Mouse (Mus musculus) heart, embryonic 15.5 days (tissue): ENCODE data around the gene Rhobtb1. TPM values are rescaled to one million over a fixed set of nuclear protein-coding genes. Genes with fewer than 3 reads are reported as not detected.

Experiments used
- ATAC-seq: fragments of 200-750 bp; cut with Nextera tagmentation; replicated peaks from 2 replicates; pipeline ENCODE4 v1.8.0; 2017; ENCODE audit warnings: low read depth, moderate TSS enrichment; ENCODE audit not compliant: insufficient number of reproducible peaks, insufficient read depth, low FRiP score
- H3K27ac ChIP-seq: fragments of 300-500 bp; sonication (generic); 2 replicates; pipeline ENCODE4 v1.5.1; 2015; ENCODE audit warnings: mild to moderate bottlenecking, inconsistent platforms
- H3K27me3 ChIP-seq: fragments of 300-500 bp; sonication (generic); 2 replicates; pipeline ENCODE4 v1.6.1; 2015; ENCODE audit warnings: inconsistent platforms
- H3K36me3 ChIP-seq: fragments of 300-500 bp; sonication (generic); 2 replicates; pipeline ENCODE4 v1.6.1; 2015; ENCODE audit warnings: mild to moderate bottlenecking, inconsistent platforms
- H3K4me1 ChIP-seq: fragments of 300-500 bp; sonication (generic); replicated peaks from 2 replicates; pipeline ENCODE4 v1.6.1; 2015; ENCODE audit warnings: inconsistent platforms
- H3K4me2 ChIP-seq: fragments of 300-500 bp; sonication (generic); 2 replicates; pipeline ENCODE4 v1.6.1; 2015; ENCODE audit warnings: inconsistent platforms, mild to moderate bottlenecking, moderate library complexity
- H3K4me3 ChIP-seq: fragments of 300-500 bp; sonication (generic); 2 replicates; pipeline ENCODE4 v1.5.1; 2015; ENCODE audit warnings: mild to moderate bottlenecking, inconsistent platforms
- H3K9ac ChIP-seq: fragments of 300-500 bp; sonication (generic); 2 replicates; pipeline ENCODE4 v1.6.1; 2015; ENCODE audit warnings: mild to moderate bottlenecking, inconsistent platforms
- H3K9me3 ChIP-seq: fragments of 300-500 bp; sonication (generic); replicated peaks from 2 replicates; pipeline ENCODE4 v1.6.1; 2016; ENCODE audit warnings: inconsistent platforms
- WGBS: fragments of 180-500 bp; shearing (Covaris S2); methylation state at CpG from one replicate; pipeline ENCODE4 v1.1.7; 2015; ENCODE audit warnings: mixed read lengths; 5-methylcytosine and 5-hydroxymethylcytosine counted together
- polyA plus RNA-seq: library from polyadenylated mRNA; unstranded; fragments of >200 nt; fragmentation: Nextera tagmentation; extraction: Ambion mirVana; gene quantifications from 2 replicates; pipeline ENCODE4 v1.2.1, GENCODE M21; 2015

Rhobtb1 gene
- polyA plus RNA-seq, 1 experiment from 2014 or later = 31.7 TPM

DNA sequence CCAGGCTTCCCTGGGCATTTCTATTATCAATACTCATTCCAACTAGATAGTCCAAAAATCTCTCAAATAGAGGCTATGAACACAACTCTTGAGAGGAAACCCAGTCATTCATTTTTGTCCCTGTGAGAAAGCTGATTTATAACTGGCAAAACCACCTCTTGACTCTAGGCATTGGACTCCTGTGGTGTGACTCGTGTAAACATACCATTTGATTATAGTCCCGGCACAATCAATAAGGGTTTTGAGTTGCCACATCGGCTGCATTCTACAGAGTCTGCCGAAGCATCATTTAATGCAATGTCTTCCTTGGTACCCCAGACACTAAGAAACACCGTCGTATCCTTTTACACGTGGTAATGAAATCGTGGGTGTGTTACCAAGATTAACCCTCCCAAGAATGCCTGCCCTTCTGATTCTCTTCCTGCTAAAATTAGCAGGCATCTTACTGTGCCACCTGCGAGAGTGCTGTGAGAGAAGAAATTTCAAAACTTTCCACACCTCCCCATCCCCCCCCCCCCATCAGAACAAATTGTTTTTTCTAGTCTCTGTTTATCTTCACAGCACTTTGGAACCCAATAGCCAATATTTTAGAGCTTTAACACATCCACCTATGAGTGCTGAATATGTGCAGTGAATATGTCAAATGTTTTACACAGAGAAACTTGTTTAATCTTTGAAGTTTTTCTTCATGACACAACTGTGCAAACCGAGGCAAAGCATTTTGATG, 39.4 kb downstream of the Rhobtb1 start:
- 0 out of 2 replicates have a peak, but pooled peaks cover 5% of the 10 kb centered on the region for H3K4me1 ChIP-seq
- no peak for ATAC-seq
- H3K36me3 ChIP-seq = no peaks in the 10 kb centered on the region
- no peak overlapping the region for H3K27ac ChIP-seq
- no peaks in the 10 kb centered on the region for H3K27me3 ChIP-seq
- H3K9me3 ChIP-seq = no peaks in the 10 kb centered on the region
- H3K4me3 ChIP-seq = no peak overlapping the region
- WGBS = 58% methylated on average over 10 of the region's 10 CpGs
- H3K9ac ChIP-seq = no peak overlapping the region
- no peak overlapping the region for H3K4me2 ChIP-seq

DNA sequence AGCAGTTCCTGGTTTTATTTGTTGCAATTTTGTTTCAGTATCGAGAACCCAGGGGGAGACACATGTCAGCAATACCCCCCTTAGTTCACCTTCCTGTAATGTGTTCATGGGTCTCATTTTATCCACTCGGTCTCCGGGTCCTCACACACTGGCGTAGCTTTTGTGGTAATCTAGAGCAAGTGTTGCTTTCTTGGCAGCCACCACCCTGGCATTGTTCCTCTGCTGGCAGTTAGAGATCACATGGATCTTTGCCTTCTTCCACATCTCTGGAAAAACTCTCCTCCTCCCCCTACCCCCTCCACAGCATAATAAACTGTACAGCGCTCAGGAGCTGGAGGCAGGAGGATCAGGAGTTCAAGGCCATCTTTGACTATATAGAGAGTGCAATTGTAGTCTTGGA, 41.0 kb downstream of the Rhobtb1 start:
- 77% methylated on average over 5 of the region's 5 CpGs for WGBS
- no peaks in the 10 kb centered on the region for H3K27me3 ChIP-seq
- ATAC-seq = no peak
- H3K9ac ChIP-seq = no peak overlapping the region
- H3K36me3 ChIP-seq = no peaks in the 10 kb centered on the region
- no peak overlapping the region for H3K27ac ChIP-seq
- H3K4me2 ChIP-seq = no peak overlapping the region
- H3K4me3 ChIP-seq = no peak overlapping the region
- H3K9me3 ChIP-seq = no peaks in the 10 kb centered on the region
- 0 out of 2 replicates have a peak, but pooled peaks cover 2% of the 10 kb centered on the region for H3K4me1 ChIP-seq

DNA sequence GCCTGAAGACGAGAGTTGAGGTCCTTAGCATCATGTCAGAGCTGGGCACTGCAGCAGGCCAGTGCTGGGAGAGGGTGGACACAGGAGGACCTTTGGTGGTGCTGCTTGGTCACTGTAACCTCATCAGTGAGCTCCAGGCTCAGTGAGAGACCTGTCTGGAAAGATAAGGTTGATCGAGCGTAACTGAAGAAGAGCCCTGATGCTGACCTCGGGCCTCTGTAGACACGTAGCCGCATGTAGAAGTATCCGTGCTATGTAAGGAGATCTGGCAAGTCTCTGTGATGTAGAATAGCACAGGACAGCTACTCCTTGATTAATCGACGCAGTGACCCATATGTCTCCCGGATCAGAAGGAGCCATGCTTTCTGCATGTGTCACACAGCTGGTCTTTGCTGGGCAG, 42.5 kb downstream of the Rhobtb1 start:
- Histone ChIP-seq H3K9me3 (no peaks in the 10 kb centered on the region), H3K27me3 (no peaks in the 10 kb centered on the region), H3K4me1 (0 out of 2 replicates have a peak, but pooled peaks cover 2% of the 10 kb centered on the region), H3K27ac (no peak overlapping the region), H3K9ac (no peak overlapping the region), H3K4me2 (no peak overlapping the region), H3K36me3 (no peaks in the 10 kb centered on the region), H3K4me3 (no peak overlapping the region)
- 78% methylated on average over 10 of the region's 10 CpGs for WGBS
- no peak for ATAC-seq

DNA sequence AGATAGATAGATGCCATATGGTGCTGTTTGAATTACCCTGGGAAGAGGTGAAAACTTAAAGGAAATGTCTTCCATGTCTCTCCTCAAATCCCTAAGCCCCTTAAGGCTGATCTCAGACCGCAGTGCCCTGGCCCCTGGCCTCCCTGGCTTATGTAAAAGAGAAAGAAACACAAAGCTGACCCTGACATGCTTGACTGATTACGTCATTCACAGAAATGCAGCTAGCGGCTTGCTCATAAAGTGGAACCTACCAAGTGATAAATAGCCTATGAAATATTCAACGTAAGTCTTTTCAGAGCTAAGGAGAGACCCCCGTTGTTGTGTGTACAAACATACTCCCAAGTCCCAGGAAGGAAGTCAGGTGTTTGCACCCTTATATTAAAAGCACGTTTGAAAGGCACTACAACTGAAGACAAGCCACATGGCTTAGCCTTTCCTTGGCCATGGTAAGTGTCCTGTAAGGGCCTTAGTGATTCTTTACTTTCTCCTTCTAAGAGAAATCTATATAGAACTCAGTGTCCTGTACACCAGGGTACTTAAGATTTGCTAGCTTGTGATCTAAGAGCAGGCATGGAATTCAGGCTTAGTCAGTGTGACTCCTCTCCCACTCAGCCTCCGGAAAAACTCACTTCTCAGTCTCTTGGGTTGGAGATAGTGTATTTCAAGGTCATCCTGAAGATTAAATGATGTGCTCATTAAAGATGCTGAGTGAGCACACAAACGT, 53.6 kb downstream of the Rhobtb1 start:
- Histone ChIP-seq H3K27me3 (no peaks in the 10 kb centered on the region), H3K36me3 (no peaks in the 10 kb centered on the region), H3K4me2 (no peak overlapping the region), H3K4me1 (peaks cover 6% of the 10 kb centered on the region), H3K9ac (no peak overlapping the region), H3K27ac (peak overlapping the region; percentile 49), H3K4me3 (no peak overlapping the region), H3K9me3 (no peaks in the 10 kb centered on the region)
- WGBS = 24% methylated on average over 8 of the region's 8 CpGs
- ATAC-seq = no peak

DNA sequence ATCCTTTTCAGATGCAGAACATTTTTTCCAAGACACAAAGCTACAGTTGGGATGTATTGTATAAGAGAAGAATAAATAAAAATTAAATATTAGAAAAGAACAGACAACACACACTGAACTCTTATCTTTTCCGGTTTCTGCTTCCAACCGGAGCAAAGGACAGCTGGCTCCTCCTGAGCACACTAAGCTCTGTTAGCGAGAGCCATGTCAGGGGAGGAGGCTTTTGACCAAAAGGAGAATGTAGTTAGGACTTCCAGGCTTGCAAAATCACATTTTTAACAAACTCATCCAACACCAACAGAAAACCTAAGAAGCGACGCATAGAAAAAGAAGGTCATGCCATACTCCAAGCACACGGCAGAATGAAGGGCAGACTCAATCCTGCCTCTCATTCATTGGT, 54.8 kb downstream of the Rhobtb1 start:
- 76% methylated on average over 6 of the region's 6 CpGs for WGBS
- Histone ChIP-seq H3K9ac (no peak overlapping the region), H3K27me3 (no peaks in the 10 kb centered on the region), H3K4me1 (peaks cover 6% of the 10 kb centered on the region), H3K36me3 (no peaks in the 10 kb centered on the region), H3K27ac (no peak overlapping the region), H3K9me3 (no peaks in the 10 kb centered on the region), H3K4me3 (no peak overlapping the region), H3K4me2 (no peak overlapping the region)
- ATAC-seq = no peak

DNA sequence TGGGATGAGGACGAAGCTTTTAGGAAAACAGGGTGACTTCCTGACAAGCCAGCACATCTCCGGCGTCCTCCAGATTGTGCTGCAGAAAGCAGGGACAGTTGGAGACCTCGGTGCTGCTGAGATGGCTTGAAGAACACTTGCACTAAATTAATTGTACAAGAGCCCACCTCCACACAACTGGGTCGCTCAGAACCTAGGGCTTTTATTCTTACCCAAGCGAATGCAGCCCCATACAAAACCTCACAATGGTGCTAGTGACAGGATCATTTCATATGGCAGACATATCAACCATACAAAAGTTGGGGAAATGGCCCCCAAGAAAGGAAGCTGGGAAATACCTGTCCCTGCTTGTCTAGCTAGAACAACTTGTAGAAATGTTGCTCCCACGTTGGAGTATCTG, 56.2 kb downstream of the Rhobtb1 start:
- no peak for ATAC-seq
- no peaks in the 10 kb centered on the region for H3K27me3 ChIP-seq
- no peak overlapping the region for H3K4me2 ChIP-seq
- no peaks in the 10 kb centered on the region for H3K36me3 ChIP-seq
- 80% methylated on average over 7 of the region's 7 CpGs for WGBS
- no peak overlapping the region for H3K4me3 ChIP-seq
- no peak overlapping the region for H3K9ac ChIP-seq
- no peak overlapping the region for H3K27ac ChIP-seq
- no peaks in the 10 kb centered on the region for H3K9me3 ChIP-seq
- H3K4me1 ChIP-seq = peaks cover 14% of the 10 kb centered on the region

DNA sequence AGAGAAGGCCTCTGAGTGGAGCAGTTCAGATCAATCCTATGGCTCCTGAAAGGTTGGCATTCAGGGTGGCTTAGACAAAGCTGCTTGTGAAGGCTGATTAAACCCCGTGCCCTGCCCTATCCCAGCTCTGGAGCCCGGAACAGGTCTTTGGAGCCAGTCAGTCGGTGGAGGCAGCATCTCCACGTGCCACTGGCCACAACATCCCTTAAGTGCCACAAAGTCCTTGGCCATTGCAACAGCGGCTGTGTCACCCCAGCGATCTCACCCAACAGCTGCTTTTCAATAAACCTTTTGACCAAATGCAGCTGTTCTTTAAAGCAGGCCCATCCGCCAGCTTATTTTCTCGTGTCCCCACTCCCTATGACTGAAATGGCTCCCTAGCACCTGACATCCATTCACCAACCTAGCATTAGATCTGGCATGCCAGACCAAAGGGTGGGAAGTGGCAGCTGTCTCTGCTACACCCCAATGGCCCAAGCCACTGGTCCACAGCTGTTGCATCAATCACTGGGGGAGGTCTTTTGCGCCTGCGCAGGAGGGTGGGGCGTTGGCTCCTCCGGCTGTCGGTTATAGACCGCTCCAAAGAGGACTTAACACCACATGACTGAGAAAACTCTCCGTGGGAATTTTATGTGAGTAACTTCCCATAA, 56.9 kb downstream of the Rhobtb1 start:
- no peaks in the 10 kb centered on the region for H3K36me3 ChIP-seq
- H3K9ac ChIP-seq = no peak overlapping the region
- H3K27me3 ChIP-seq = no peaks in the 10 kb centered on the region
- no peak overlapping the region for H3K4me2 ChIP-seq
- no peak overlapping the region for H3K27ac ChIP-seq
- no peak overlapping the region for H3K4me3 ChIP-seq
- H3K9me3 ChIP-seq = no peaks in the 10 kb centered on the region
- WGBS = 85% methylated on average over 15 of the region's 15 CpGs
- no peak for ATAC-seq
- H3K4me1 ChIP-seq = peaks cover 14% of the 10 kb centered on the region

DNA sequence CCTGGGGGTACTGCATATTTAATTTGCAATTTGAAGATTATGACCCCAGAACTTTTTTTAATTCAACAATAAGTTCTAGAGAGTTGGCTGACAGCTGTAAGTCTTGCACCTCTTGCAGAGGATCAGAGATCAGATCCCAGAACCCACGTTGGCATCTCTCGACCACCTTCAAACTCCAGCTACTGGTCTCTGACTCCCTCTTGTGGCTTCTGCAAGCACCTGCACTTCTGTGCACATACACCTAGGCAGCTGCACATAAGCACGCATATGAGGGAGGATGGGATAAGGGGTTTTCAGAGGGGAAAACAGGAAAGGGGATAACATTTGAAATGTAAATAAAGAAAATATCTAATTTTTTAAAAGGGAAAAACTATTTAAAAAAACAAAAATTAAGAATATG, 57.5 kb downstream of the Rhobtb1 start:
- no peak for ATAC-seq
- no peak overlapping the region for H3K4me3 ChIP-seq
- H3K36me3 ChIP-seq = no peaks in the 10 kb centered on the region
- no peak overlapping the region for H3K27ac ChIP-seq
- peaks cover 14% of the 10 kb centered on the region for H3K4me1 ChIP-seq
- H3K9me3 ChIP-seq = no peaks in the 10 kb centered on the region
- H3K4me2 ChIP-seq = no peak overlapping the region
- WGBS = 95% methylated on average over 3 of the region's 3 CpGs
- no peaks in the 10 kb centered on the region for H3K27me3 ChIP-seq
- H3K9ac ChIP-seq = no peak overlapping the region

DNA sequence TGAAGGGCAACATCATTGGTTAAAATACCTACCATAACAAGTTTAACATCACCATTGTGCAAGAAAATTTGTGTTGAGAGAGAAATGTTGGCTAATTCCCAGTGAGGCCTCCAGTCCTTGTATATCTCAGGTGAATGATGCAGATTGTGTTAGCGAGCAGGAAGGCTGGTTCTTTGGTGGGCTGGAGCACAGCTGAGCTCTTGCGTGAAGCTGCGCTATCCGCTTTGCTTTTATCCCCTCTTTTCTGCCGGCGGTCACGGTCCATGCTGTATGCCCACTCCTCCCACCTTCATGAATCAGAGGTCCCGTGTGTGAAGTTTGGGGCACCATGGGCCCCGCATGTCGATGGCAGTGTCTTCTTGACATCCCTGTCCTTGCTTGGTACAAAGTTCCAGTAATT, 58.8 kb downstream of the Rhobtb1 start:
- no peak for ATAC-seq
- no peak overlapping the region for H3K9ac ChIP-seq
- no peak overlapping the region for H3K4me3 ChIP-seq
- 95% methylated on average over 10 of the region's 10 CpGs for WGBS
- no peaks in the 10 kb centered on the region for H3K36me3 ChIP-seq
- H3K27me3 ChIP-seq = no peaks in the 10 kb centered on the region
- H3K27ac ChIP-seq = no peak overlapping the region
- H3K9me3 ChIP-seq = no peaks in the 10 kb centered on the region
- peaks cover 18% of the 10 kb centered on the region for H3K4me1 ChIP-seq
- H3K4me2 ChIP-seq = no peak overlapping the region

DNA sequence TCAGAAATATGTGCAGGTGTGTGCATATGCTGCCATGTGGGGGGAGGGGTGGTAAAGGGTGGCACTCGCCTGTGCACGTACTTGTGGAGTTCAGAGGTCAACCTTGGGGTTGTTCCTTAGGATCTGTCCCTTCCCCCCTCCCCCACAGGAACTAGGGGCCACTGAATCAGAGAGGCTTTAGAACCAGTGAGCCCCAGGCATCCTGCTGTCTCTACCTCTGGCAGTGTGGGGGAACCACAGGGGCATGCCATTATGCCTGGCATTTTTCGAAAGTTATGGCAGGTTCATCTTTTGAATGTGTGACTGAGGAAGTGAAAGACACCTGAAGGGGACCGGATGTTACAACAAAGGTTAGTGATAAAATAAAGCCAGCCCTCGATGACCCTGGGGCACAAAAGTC, 59.4 kb downstream of the Rhobtb1 start:
- WGBS = 84% methylated on average over 5 of the region's 5 CpGs
- peaks cover 16% of the 10 kb centered on the region for H3K4me1 ChIP-seq
- no peak for ATAC-seq
- H3K4me3 ChIP-seq = no peak overlapping the region
- no peak overlapping the region for H3K9ac ChIP-seq
- H3K4me2 ChIP-seq = no peak overlapping the region
- no peaks in the 10 kb centered on the region for H3K9me3 ChIP-seq
- peaks cover 2% of the 10 kb centered on the region; the same call in 1 of the 2 replicates for H3K36me3 ChIP-seq
- no peaks in the 10 kb centered on the region for H3K27me3 ChIP-seq
- no peak overlapping the region for H3K27ac ChIP-seq

DNA sequence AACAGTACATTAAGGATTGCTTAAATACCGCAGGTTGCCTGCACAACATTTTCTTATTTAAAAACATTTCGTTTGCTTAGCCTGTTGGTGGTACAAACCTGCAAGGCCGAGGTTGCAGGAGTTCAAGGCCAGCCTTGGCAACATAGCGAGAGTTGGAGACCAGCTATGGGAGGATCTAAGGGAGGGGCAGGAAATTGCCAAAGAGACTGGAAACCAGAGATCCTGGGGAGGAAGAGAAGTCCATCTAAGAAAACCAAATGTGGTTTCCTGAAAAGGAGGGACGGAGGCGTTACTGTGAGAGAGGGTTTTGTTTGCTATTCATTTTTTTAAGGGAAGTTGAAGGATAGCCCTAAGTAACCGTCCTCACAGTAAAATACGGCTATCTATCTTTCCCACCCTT, 60.3 kb downstream of the Rhobtb1 start:
- ATAC-seq = no peak
- Histone ChIP-seq H3K9ac (peak overlapping the region; percentile 93; the same call in 1 of the 2 replicates), H3K27ac (peak overlapping the region; percentile 100), H3K4me1 (peaks cover 16% of the 10 kb centered on the region), H3K9me3 (no peaks in the 10 kb centered on the region), H3K4me2 (peak overlapping the region; percentile 94), H3K4me3 (peak overlapping the region; percentile 75), H3K27me3 (no peaks in the 10 kb centered on the region), H3K36me3 (peaks cover 11% of the 10 kb centered on the region)
- 50% methylated on average over 8 of the region's 8 CpGs for WGBS
